Mouse (Mus musculus): ENCODE measurements around the gene Fgr. TPM values are rescaled to one million over a fixed set of nuclear protein-coding genes. Genes with fewer than 3 reads are reported as not detected.
"Not testable (repeated sequence)": the region's sequence is repeated elsewhere in the genome, so short reads cannot be mapped to it uniquely, and the experiment has no call there.

The Fgr gene
- polyA plus RNA-seq, 1 experiment from 2014 or later: 2.4 TPM

DNA sequence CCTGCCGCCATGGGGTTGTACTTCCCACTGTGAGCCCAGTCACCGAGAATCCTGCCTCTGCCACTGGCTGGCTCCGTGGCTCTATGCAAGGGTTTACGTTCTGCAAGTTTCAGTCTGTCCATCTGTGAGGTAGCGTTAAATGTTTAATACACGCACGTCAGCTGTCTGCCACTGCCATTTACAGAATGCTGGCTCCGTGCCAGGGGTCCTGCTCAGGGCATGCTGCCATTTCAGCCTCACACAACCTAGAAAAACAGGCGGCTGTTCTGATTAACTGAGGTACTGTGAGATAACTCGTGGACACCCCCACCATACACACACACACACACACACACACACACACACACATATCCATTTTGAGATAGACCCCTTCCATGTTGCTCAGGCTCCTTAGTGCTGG, 29.0 kb downstream of the Fgr start:
- 39% methylated on average over 10 of the region's 10 CpGs for WGBS
- H3K27me3 ChIP-seq (replicated peaks; ENCODE audit: control insufficient read depth, insufficient read depth, low read length): no peaks in the 10 kb centered on the region
- no peaks in the 10 kb centered on the region for H3K9me3 ChIP-seq (ENCODE audit: control insufficient read depth)
- ATAC-seq: no peak
- H3K4me3 ChIP-seq (ENCODE audit: low read depth, low read length): no peak overlapping the region
- no peak overlapping the region for H3K27ac ChIP-seq (ENCODE audit: low read depth, low read length)
- H3K4me2 ChIP-seq (replicated peaks; ENCODE audit: low read depth): no peak overlapping the region
- H3K36me3 ChIP-seq (ENCODE audit: control insufficient read depth, insufficient read depth): no peaks in the 10 kb centered on the region
- no peaks in the 10 kb centered on the region for H3K4me1 ChIP-seq (replicated peaks; ENCODE audit: control insufficient read depth, insufficient read depth, low read length)
- no peak for TF ChIP-seq CTCF (IDR thresholded peaks at IDR 0.05; ENCODE audit: low read depth)
- H3K9ac ChIP-seq (ENCODE audit: low read depth, low read length): no peak overlapping the region

DNA sequence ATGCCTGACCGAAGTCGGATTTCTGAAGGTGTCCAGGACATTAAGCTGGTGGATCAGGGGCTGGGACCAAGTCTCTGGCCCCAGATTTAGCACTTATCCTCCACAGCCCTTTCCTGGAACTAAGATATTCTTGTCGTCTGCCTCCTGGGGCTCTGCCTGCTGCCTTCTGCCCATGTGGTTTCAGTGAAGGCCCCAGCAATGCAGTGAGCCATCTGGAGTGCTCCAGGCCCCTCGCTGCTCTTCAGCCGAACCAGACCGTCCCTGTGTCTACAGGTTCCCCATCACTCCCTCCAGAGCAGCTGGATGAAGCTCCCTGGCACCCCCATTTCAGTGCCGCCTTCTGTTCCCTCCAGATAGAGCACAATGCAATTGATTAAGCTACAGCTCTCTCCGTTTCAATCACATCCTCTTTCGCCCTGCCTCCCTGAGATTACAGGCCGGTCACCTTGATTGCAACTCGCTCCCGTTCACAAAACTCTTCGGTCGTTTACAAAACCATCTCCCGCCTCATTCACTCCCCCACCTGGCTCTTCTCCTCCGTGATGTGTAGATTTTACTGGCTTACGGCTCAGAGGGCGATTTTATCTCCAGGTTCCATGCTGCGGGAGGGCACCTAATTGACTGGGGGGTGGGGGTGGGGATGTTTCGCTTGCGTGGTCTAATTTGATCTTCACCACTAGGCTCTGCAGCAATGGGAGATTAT, 29.6 kb downstream of the Fgr start:
- Histone ChIP-seq H3K4me3 (ENCODE audit: low read depth, low read length) (no peak overlapping the region), H3K4me2 (replicated peaks; ENCODE audit: low read depth) (no peak overlapping the region), H3K27ac (ENCODE audit: low read depth, low read length) (no peak overlapping the region), H3K27me3 (replicated peaks; ENCODE audit: control insufficient read depth, insufficient read depth, low read length) (no peaks in the 10 kb centered on the region), H3K4me1 (replicated peaks; ENCODE audit: control insufficient read depth, insufficient read depth, low read length) (no peaks in the 10 kb centered on the region; the same call in 1 of the 2 replicates), H3K36me3 (ENCODE audit: control insufficient read depth, insufficient read depth) (no peaks in the 10 kb centered on the region), H3K9ac (ENCODE audit: low read depth, low read length) (no peak overlapping the region), H3K9me3 (ENCODE audit: control insufficient read depth) (no peaks in the 10 kb centered on the region)
- no peak for ATAC-seq
- TF ChIP-seq CTCF (IDR thresholded peaks at IDR 0.05; ENCODE audit: low read depth): no peak
- 60% methylated on average over 21 of the region's 21 CpGs for WGBS

DNA sequence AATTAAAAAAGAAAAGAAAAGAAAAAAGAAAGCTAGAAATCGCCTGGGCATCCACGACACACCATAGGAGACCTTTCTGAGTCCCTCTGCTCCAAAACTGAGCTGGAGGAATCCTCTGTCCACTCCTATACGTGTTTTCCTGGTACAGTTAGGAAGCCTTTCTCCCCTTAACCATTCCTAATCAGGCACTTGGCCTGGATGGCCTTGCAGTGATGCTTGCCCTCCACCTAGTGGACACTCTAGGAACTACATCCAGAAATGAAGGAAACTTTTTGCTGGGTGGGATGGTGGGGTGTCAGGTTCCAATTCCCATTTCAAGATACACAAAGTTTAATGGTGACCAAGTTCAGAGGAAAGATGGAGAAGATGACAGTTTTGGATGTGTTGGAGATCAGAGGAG, 31.3 kb downstream of the Fgr start:
- Histone ChIP-seq H3K4me3 (ENCODE audit: low read depth, low read length) (no peak overlapping the region), H3K27me3 (replicated peaks; ENCODE audit: control insufficient read depth, insufficient read depth, low read length) (no peaks in the 10 kb centered on the region), H3K36me3 (ENCODE audit: control insufficient read depth, insufficient read depth) (no peaks in the 10 kb centered on the region), H3K4me2 (replicated peaks; ENCODE audit: low read depth) (no peak overlapping the region), H3K27ac (ENCODE audit: low read depth, low read length) (no peak overlapping the region), H3K9ac (ENCODE audit: low read depth, low read length) (no peak overlapping the region), H3K4me1 (replicated peaks; ENCODE audit: control insufficient read depth, insufficient read depth, low read length) (no peaks in the 10 kb centered on the region; the same call in 1 of the 2 replicates), H3K9me3 (ENCODE audit: control insufficient read depth) (no peaks in the 10 kb centered on the region)
- peak; percentile 100 for TF ChIP-seq CTCF (IDR thresholded peaks at IDR 0.05; ENCODE audit: low read depth)
- WGBS: 5% methylated on average over 3 of the region's 3 CpGs
- peak; percentile 23; the same call in 1 of the 2 replicates for ATAC-seq

DNA sequence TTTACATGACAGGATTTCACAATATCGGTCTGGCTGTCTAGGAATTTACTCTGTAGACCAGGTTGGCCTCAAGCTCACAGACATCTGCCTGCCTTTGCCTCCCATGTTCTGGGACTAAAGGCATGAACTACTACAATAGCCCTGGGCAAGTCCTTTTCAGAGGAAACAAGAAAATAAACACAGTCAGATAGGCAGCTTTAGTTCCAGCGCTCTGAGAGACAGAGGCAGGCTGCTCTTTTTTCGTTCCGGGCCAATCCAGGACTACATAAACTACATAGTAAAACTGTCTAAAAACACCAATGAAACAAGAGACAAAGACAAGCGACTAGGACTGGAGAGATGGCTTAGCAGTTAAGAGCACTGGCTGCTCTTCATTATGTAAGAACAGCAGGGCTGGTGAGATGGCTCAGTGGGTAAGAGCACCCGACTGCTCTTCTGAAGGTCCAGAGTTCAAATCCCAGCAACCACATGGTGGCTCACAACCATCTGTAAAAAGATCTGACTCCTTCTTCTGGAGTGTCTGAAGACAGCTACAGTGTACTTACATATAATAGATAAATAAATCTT, 32.1 kb downstream of the Fgr start:
- H3K27ac ChIP-seq (ENCODE audit: low read depth, low read length); ATAC-seq: not testable (repeated sequence)

DNA sequence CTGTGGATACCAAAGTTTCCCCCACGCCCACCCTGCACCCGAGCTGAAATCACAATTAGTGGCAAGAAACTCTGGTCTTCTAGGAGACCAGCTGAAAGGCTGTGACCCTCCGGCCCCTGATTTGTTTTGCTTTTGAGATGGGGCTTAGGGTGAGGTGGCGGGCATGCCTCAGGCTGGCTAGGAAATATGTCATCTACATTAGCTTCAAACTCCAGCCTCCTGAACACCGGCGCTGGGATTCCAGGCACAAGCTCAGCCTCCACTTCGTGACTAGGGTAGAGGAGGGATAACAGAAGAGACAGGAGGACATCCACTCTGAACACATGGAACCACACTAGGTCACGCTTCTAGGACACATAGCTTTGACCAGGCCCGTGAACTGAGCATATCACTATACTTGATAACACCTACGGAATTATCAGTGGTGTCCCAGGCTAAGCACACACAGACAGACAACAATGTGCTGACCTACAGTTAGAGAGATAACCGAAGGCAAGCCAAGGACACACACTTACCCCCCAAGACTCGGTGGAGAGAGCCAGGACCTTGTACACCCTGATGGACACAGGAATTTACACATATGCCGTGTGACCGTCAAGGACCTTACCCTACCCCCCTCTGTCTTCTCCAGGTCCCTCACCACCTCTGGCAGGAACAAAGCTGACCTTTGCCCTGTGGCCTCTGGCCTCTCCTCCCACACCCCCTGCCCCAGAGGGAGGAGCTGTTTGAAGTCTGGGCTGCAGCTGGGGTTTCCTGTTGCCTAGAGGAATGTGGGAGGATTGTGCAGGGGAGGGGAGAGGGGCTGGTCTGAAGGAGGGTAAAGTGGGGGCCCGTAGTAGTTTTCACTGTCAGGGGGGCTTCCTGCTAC, 33.9 kb downstream of the Fgr start:
- WGBS: 35% methylated on average over 15 of the region's 15 CpGs
- Histone ChIP-seq H3K4me3 (ENCODE audit: low read depth, low read length) (no peak overlapping the region), H3K27me3 (replicated peaks; ENCODE audit: control insufficient read depth, insufficient read depth, low read length) (no peaks in the 10 kb centered on the region), H3K9ac (ENCODE audit: low read depth, low read length) (no peak overlapping the region), H3K9me3 (ENCODE audit: control insufficient read depth) (no peaks in the 10 kb centered on the region), H3K27ac (ENCODE audit: low read depth, low read length) (no peak overlapping the region), H3K4me1 (replicated peaks; ENCODE audit: control insufficient read depth, insufficient read depth, low read length) (no peaks in the 10 kb centered on the region; the same call in 1 of the 2 replicates), H3K4me2 (replicated peaks; ENCODE audit: low read depth) (no peak overlapping the region), H3K36me3 (ENCODE audit: control insufficient read depth, insufficient read depth) (no peaks in the 10 kb centered on the region)
- no peak for TF ChIP-seq CTCF (IDR thresholded peaks at IDR 0.05; ENCODE audit: low read depth)
- no peak for ATAC-seq

More for the DNA sequence above, 32.1 kb downstream of the Fgr start:
- H3K9me3 ChIP-seq (ENCODE audit: control insufficient read depth); H3K4me2 ChIP-seq (replicated peaks; ENCODE audit: low read depth); H3K36me3 ChIP-seq (ENCODE audit: control insufficient read depth, insufficient read depth); H3K9ac ChIP-seq (ENCODE audit: low read depth, low read length); H3K4me3 ChIP-seq (ENCODE audit: low read depth, low read length); H3K4me1 ChIP-seq (replicated peaks; ENCODE audit: control insufficient read depth, insufficient read depth, low read length); H3K27me3 ChIP-seq (replicated peaks; ENCODE audit: control insufficient read depth, insufficient read depth, low read length): not testable (repeated sequence)
- WGBS: 57% methylated on average over 6 of the region's 6 CpGs

DNA sequence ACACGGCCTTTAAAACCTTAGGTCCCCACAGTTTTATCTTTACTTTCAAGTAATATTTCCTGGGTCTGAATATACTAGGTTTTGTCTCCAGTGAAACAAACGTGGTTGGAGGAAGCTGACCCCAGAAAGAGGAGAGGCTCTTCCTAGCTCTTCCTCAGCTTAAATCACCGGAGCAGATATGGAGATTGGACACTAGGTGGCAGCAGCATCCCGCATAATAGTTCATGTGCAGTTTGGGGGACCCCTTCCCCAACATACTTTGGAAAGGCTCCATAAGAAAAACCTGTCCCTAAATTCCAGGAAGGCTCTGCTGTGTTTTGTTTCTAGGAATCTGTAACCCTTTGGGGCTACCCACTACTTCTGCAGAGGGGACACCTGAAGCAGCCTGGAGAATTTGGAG, 35.2 kb downstream of the Fgr start:
- Histone ChIP-seq H3K9ac (ENCODE audit: low read depth, low read length) (no peak overlapping the region), H3K27ac (ENCODE audit: low read depth, low read length) (no peak overlapping the region), H3K4me2 (replicated peaks; ENCODE audit: low read depth) (no peak overlapping the region), H3K9me3 (ENCODE audit: control insufficient read depth) (no peaks in the 10 kb centered on the region), H3K4me3 (ENCODE audit: low read depth, low read length) (no peak overlapping the region), H3K36me3 (ENCODE audit: control insufficient read depth, insufficient read depth) (no peaks in the 10 kb centered on the region), H3K4me1 (replicated peaks; ENCODE audit: control insufficient read depth, insufficient read depth, low read length) (no peaks in the 10 kb centered on the region; the same call in 1 of the 2 replicates), H3K27me3 (replicated peaks; ENCODE audit: control insufficient read depth, insufficient read depth, low read length) (no peaks in the 10 kb centered on the region)
- ATAC-seq: no peak
- peak; percentile 90 for TF ChIP-seq CTCF (IDR thresholded peaks at IDR 0.05; ENCODE audit: low read depth)
- 2% methylated on average over 4 of the region's 4 CpGs for whole genome bisulfite sequencing

Data from intestine, postnatal 0 days (tissue).